ENCODE assay signal across 8 mouse cellular contexts in the genomic region with DNA sequence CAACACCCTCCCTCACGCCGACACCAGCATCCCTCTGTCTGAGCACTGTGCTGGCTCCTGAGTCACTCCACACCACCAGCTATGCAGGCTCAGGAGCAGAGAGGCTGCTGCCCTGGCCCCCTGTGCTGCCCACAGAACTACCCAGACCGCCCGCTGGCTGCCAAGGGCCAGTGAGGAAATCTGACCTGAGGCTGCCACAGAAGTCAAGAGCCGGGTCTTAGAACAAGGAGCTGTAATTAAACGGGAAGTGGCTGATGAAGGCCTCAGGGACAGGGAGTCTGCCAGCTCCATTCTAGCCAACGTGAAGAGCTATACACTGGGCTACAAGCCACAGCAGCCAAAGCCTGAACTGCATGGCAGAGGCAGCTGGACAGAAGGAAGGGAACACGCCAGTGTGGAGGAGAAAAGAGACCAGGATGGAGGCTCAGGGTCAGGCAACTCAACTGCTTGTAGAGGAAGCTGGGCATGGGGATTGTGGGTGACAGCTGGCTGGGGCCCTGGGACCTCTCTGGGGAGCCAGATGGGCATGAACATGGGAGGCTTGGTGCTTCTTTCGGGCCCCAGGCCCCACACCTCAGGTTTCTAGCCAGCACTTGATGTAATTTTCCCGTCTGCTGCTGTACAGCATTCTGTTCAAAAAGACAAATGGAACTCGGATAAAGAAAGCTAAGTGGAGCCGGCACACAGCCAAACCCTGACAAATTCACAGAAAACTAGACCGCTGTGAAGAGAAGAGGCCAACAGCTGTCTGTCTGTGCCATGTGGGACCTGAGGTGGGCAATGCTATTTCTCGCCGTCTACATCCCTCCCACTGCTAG. TPM values are rescaled to one million over a fixed set of nuclear protein-coding genes. Genes with fewer than 3 reads are reported as not detected.
DNase-seq lines count a peak whose midpoint lies in the region; ATAC-seq and TF ChIP-seq lines count a peak whose summit lies in the region.

No protein-coding gene starts in this region.

- WGBS in embryonic facial prominence, embryonic 14.5 days = 45% methylated on average over 15 of the region's 15 CpGs
- 31% methylated on average over 15 of the region's 15 CpGs for WGBS in hindbrain, embryonic 15.5 days
- WGBS in midbrain, embryonic 12.5 days = 71% methylated on average over 15 of the region's 15 CpGs

- H3K4me2 ChIP-seq in embryonic facial prominence, embryonic 14.5 days (ENCODE audit: low read depth, low read length) = no peak overlapping the region
- peak overlapping the region; percentile 19; the same call in 1 of the 2 replicates for H3K4me2 ChIP-seq in hindbrain, embryonic 15.5 days
- H3K4me2 ChIP-seq in midbrain, embryonic 12.5 days (replicated peaks) = no peak overlapping the region

- no peaks in the 10 kb centered on the region for H3K27me3 ChIP-seq in embryonic facial prominence, embryonic 14.5 days (replicated peaks; ENCODE audit: control insufficient read depth, insufficient read depth, low read length)
- H3K27me3 ChIP-seq in hindbrain, embryonic 15.5 days = no peaks in the 10 kb centered on the region
- no peaks in the 10 kb centered on the region for H3K27me3 ChIP-seq in midbrain, embryonic 12.5 days

- H3K4me3 ChIP-seq in layer of hippocampus, adult 2 months = no peak overlapping the region
- H3K4me3 ChIP-seq in embryonic facial prominence, embryonic 14.5 days (ENCODE audit: low read depth, low read length) = no peak overlapping the region
- H3K4me3 ChIP-seq in hindbrain, embryonic 15.5 days = no peak overlapping the region
- no peak overlapping the region for H3K4me3 ChIP-seq in midbrain, embryonic 12.5 days

- peak overlapping the region; percentile 25; the same call in 1 of the 2 replicates for H3K9ac ChIP-seq in embryonic facial prominence, embryonic 14.5 days (ENCODE audit: low read depth, low read length)
- H3K9ac ChIP-seq in hindbrain, embryonic 15.5 days = 0 out of 2 replicates have a peak overlapping the region, but pooled peaks have one; percentile 27
- peak overlapping the region; percentile 44 for H3K9ac ChIP-seq in midbrain, embryonic 12.5 days (replicated peaks)

- no peak for TF ChIP-seq CTCF in layer of hippocampus, adult 2 months (conservative IDR thresholded peaks at IDR 0.05)

- H3K9me3 ChIP-seq in embryonic facial prominence, embryonic 14.5 days (ENCODE audit: control insufficient read depth, low read length) = no peaks in the 10 kb centered on the region
- no peaks in the 10 kb centered on the region for H3K9me3 ChIP-seq in hindbrain, embryonic 15.5 days
- no peaks in the 10 kb centered on the region for H3K9me3 ChIP-seq in midbrain, embryonic 12.5 days

- DNase-seq in layer of hippocampus, adult 2 months (ENCODE audit: low spot score in 2 of 2) = no peak
- DNase-seq in layer of hippocampus, adult 9-11 months = no peak
- DNase-seq in embryonic facial prominence, embryonic 14.5 days (ENCODE audit: low spot score) = peak; percentile 75
- DNase-seq in spleen, postnatal 10 days (ENCODE audit: low spot score in 2 of 2) = no peak
- DNase-seq in spleen, adult 18-20 months = no peak
- DNase-seq in spleen, postnatal 36 days (ENCODE audit: low spot score in 2 of 2) = no peak

- peak; percentile 44 for ATAC-seq in embryonic facial prominence, embryonic 14.5 days (ENCODE audit: low read depth)
- ATAC-seq in hindbrain, embryonic 15.5 days (ENCODE audit: low FRiP score, low read depth) = peak; percentile 40; the same call in 1 of the 2 replicates
- no peak for ATAC-seq in midbrain, embryonic 12.5 days (ENCODE audit: low FRiP score, low read depth)

- H3K27ac ChIP-seq in layer of hippocampus, adult 2 months = peak overlapping the region; percentile 81
- H3K27ac ChIP-seq in embryonic facial prominence, embryonic 14.5 days (replicated peaks; ENCODE audit: low read depth, low read length) = peak overlapping the region; percentile 63
- H3K27ac ChIP-seq in hindbrain, embryonic 15.5 days (replicated peaks) = peak overlapping the region; percentile 84
- peak overlapping the region; percentile 73 for H3K27ac ChIP-seq in midbrain, embryonic 12.5 days (replicated peaks)

- peaks cover 7% of the 10 kb centered on the region; the same call in 1 of the 2 replicates for H3K4me1 ChIP-seq in embryonic facial prominence, embryonic 14.5 days (ENCODE audit: control insufficient read depth, insufficient read depth, low read length)
- H3K4me1 ChIP-seq in hindbrain, embryonic 15.5 days (replicated peaks) = peaks cover 49% of the 10 kb centered on the region
- peaks cover 54% of the 10 kb centered on the region for H3K4me1 ChIP-seq in midbrain, embryonic 12.5 days

- peaks cover 29% of the 10 kb centered on the region for H3K36me3 ChIP-seq in embryonic facial prominence, embryonic 14.5 days (ENCODE audit: control insufficient read depth, insufficient read depth, low read length)
- H3K36me3 ChIP-seq in hindbrain, embryonic 15.5 days = peaks cover 7% of the 10 kb centered on the region
- H3K36me3 ChIP-seq in midbrain, embryonic 12.5 days = peaks cover 37% of the 10 kb centered on the region

RNA-seq across cellular contexts. Expression of gene Coro1c, which starts 25.8 kb away (rescaled TPM):
- total RNA-seq in layer of hippocampus, adult 2 months (2021) = 100 to 1,000 TPM in 1 of 2 experiments, 10 to 100 TPM in 1; 95.2 to 101 TPM
- polyA plus RNA-seq in embryonic facial prominence, embryonic 14.5 days (2014; fragmentation: Nextera tagmentation; extraction: Ambion mirVana) = 96.9 and 103 TPM in 2 replicates
- polyA plus RNA-seq in hindbrain, embryonic 15.5 days (2015; fragmentation: Nextera tagmentation; extraction: Ambion mirVana) = 175 and 182 TPM in 2 replicates
- 227 and 244 TPM in 2 replicates for polyA plus RNA-seq in midbrain, embryonic 12.5 days (2016; fragmentation: Nextera tagmentation; extraction: Ambion mirVana)

RNA-seq across cellular contexts. Expression of gene Selplg, which starts 50.3 kb away (rescaled TPM):
- total RNA-seq in layer of hippocampus, adult 2 months (2021) = 10 to 100 TPM; 28.3 to 28.8 TPM
- polyA plus RNA-seq in embryonic facial prominence, embryonic 14.5 days (2014; fragmentation: Nextera tagmentation; extraction: Ambion mirVana) = 4.9 and 5.2 TPM in 2 replicates
- polyA plus RNA-seq in hindbrain, embryonic 15.5 days (2015; fragmentation: Nextera tagmentation; extraction: Ambion mirVana) = 2.1 and 3.0 TPM in 2 replicates
- polyA plus RNA-seq in midbrain, embryonic 12.5 days (2016; fragmentation: Nextera tagmentation; extraction: Ambion mirVana) = 1.1 and 1.4 TPM in 2 replicates
